Mouse (Mus musculus) G1E (cell line): ENCODE results near the gene Wdr90. TPM values are rescaled to one million over a fixed set of nuclear protein-coding genes. Genes with fewer than 3 reads are reported as not detected.

ENCODE experiments used
- ATAC-seq: 2 replicates; pipeline ENCODE4 v1.8.0; 2016; ENCODE audit warnings: mild to moderate bottlenecking; ENCODE audit not compliant: insufficient number of reproducible peaks, poor library complexity, low FRiP score, severe bottlenecking; ENCODE audit errors: extremely low read depth
- DNase-seq: peaks from one replicate; pipeline ENCODE4 v3.0.0; 2012; ENCODE audit warnings: low spot score
- H3K27me3 ChIP-seq: 2 replicates; pipeline ENCODE4 v1.6.1; 2012; ENCODE audit warnings: mild to moderate bottlenecking, low read length, inconsistent platforms; ENCODE audit not compliant: insufficient read depth
- H3K36me3 ChIP-seq: replicated peaks from 2 replicates; pipeline ENCODE3; 2012; ENCODE audit warnings: mild to moderate bottlenecking, inconsistent platforms
- H3K4me1 ChIP-seq: 2 replicates; pipeline ENCODE4 v1.6.1; 2012; ENCODE audit warnings: low read depth, low read length, inconsistent platforms, mixed read lengths; ENCODE audit not compliant: insufficient read depth
- H3K4me3 ChIP-seq: 2 replicates; pipeline ENCODE4 v1.5.1; 2012; ENCODE audit warnings: low read depth, mild to moderate bottlenecking, inconsistent platforms, low read length, moderate library complexity, mixed read lengths
- H3K9me3 ChIP-seq: replicated peaks from 2 replicates; pipeline ENCODE4 v1.6.1; 2012; ENCODE audit warnings: inconsistent platforms
- CTCF ChIP-seq: IDR thresholded peaks from 2 replicates; pipeline ENCODE4 v1.5.1; 2012; ENCODE audit warnings: low read depth, low read length, inconsistent platforms, mixed read lengths
- GATA1 ChIP-seq: IDR thresholded peaks from 2 replicates; pipeline ENCODE4 v1.6.1; 2012; ENCODE audit warnings: borderline replicate concordance, low read length, inconsistent platforms, mixed read lengths
- GATA2 ChIP-seq: IDR thresholded peaks from 2 replicates; pipeline ENCODE4 v1.6.1; 2012; ENCODE audit warnings: low read depth, low read length, inconsistent platforms, borderline replicate concordance
- POLR2AphosphoS5 ChIP-seq: IDR thresholded peaks from 2 replicates; pipeline ENCODE4 v1.6.1; 2012; ENCODE audit warnings: low read depth, low read length, inconsistent platforms; ENCODE audit not compliant: insufficient replicate concordance
- TAL1 ChIP-seq: conservative IDR thresholded peaks from 2 replicates; pipeline ENCODE4 v1.6.1; 2012; ENCODE audit warnings: low read depth, low read length, inconsistent platforms, mixed read lengths
- polyA plus RNA-seq: library from polyadenylated mRNA; stranded (reverse); fragments of >175 nt; gene quantifications from 2 replicates; pipeline ENCODE4 v1.2.3, GENCODE M21; 2012
- total RNA-seq, 2 experiments: library from RNA; stranded (forward) in 1 of 2; stranded (reverse) in 1 of 2; fragments of 200-1000 nt in 1 of 2; fragments of >200 nt in 1 of 2; fragmentation: Nextera tagmentation in 1 of 2; gene quantifications; 2 replicates each; pipeline ENCODE4 v1.2.3; 2014 to 2017

Gene Wdr90
- total and polyA plus RNA-seq, 3 experiments, result 11.8 to 42.2 (median 17.0) TPM

DNA sequence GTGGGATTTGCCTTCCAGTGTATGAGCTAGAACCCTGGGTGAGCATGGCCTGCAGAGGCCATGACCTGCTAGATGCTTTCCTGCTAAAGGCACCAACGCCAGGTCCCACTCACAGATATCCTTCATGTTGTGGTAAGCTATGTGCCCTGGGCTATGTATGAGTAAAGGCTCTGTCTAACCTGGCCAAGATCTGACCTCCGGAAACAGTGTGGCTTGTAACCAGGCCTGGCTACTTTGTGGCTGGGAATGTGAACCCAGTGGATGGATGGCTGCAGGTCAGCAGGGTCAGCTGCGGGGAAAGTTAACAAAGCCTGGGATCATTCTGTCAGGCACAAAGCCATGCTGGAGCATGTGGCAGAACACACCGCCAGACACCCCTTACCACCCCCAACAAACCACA, 20.4 kb upstream of the Wdr90 start:
- Histone ChIP-seq H3K36me3 (peaks cover 98% of the 10 kb centered on the region), H3K4me1 (peaks cover 11% of the 10 kb centered on the region), H3K9me3 (no peaks in the 10 kb centered on the region), H3K4me3 (no peak overlapping the region), H3K27me3 (no peaks in the 10 kb centered on the region)
- no peak for ATAC-seq
- no peak for DNase-seq
- TF ChIP-seq GATA1, result no peak
- no peak for TF ChIP-seq TAL1
- no peak for TF ChIP-seq POLR2AphosphoS5
- TF ChIP-seq CTCF, result no peak
- TF ChIP-seq GATA2, result no peak

DNA sequence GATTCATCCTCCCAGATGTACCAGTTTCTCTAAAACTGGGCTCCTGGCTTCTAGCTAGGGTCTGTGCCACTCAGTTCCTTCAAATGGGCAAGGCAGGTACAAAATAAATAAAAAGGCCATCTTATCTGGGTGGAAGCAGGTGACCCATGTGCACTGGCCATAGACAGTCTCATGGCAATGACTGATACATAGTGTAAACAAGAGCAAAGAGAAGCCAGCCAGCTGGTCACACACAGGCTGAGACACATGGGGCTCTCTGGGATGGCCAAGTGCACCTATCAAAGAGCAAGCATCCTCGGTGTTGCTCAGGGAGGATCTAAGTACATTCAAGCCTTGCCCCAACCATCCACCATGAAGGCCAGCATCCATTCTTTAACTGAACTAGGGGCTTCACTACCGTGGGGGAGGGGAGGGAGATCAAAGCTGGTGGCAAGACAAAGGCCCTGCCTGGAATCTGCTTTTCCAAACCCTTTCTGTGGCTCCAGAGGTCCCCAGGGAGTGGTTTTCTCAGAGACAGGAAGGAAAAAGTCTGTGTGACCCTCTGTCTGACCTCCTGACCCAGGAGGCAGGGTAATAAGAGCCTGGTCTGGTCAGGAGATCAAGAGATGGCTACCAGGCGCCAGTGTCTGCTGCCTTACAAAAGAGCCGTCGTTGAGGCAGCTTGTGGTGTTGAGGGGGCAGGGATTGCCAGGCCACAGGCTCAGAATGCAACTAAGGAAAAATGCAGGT, 19.8 kb upstream of the Wdr90 start:
- Histone ChIP-seq H3K4me1 (peaks cover 16% of the 10 kb centered on the region), H3K9me3 (no peaks in the 10 kb centered on the region), H3K36me3 (peaks cover 96% of the 10 kb centered on the region), H3K4me3 (no peak overlapping the region), H3K27me3 (no peaks in the 10 kb centered on the region)
- ATAC-seq (no peak), DNase-seq (no peak)
- TF ChIP-seq GATA2, result no peak
- TF ChIP-seq TAL1, result no peak
- TF ChIP-seq GATA1, result no peak
- no peak for TF ChIP-seq POLR2AphosphoS5
- no peak for TF ChIP-seq CTCF

DNA sequence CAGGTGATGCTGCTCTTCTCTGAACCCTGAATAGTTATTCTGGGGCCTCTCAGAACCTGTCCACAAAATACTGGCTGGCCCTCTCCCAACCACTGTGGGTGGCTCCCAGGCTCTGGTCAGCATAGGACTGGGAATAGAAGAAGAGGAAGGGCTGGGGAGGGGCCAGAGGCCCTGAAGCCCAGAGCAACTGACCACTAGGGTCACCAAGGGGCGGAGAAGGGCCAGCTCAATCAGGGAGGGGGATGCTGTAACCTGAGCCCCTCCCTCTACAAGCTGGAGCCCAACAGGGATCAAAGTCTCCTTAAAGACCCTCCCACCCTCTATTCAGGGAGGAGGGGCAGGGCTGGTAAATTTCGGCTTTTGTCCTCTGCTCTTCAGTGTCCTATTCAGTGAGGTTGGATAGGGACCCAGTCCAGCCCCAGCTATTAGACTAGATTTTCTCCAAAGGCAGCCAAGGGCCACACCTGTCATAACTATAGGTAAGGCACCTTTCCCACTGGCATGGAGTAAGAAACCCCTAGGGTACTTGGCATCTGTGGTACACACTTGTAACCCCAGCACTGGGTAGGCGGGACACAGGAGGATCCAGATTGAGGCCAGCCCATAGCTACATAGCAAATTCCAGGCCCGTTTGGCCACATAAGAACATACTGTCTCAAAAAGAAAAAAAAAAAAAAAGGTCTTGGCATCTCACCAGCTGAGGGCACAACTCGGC, 19.1 kb upstream of the Wdr90 start, which contains the start of gene Wfikkn1:
Gene Wfikkn1 (minus strand): TSS at position 663 of the 715 bp plus-strand sequence.
- TF ChIP-seq CTCF (no peak), GATA2 (no peak), TAL1 (no peak), GATA1 (no peak), POLR2AphosphoS5 (no peak)
- peaks cover 19% of the 10 kb centered on the region for H3K4me1 ChIP-seq

DNA sequence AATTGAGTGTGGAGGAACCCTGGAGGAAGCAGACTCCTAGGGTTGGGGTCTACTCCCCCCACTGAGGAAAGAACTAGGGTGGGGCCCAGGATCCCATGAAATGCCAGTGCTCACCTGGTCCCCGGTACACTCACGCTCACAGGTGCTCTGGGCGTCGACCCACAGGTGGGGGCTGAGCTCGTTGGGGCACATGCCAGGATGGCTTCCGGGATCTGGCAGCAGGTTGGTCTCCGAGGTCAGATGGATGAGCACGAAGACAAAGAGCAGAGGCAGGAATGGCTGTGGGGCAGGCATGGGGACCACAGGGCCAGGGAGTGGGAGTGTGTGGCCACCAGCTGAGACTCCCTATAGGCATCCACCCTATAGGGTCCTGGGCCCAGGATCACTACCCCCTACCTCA, 18.4 kb upstream of the Wdr90 start:
- peaks cover 83% of the 10 kb centered on the region for H3K36me3 ChIP-seq
- no peak for DNase-seq
- TF ChIP-seq TAL1 (no peak), CTCF (no peak), GATA1 (no peak), POLR2AphosphoS5 (no peak), GATA2 (no peak)

More for the DNA sequence above, 19.1 kb upstream of the Wdr90 start, which contains the start of gene Wfikkn1:
- no peak within 1 kb of the TSS for H3K4me3 ChIP-seq
- no peaks in the 10 kb centered on the region for H3K27me3 ChIP-seq
- peaks cover 89% of the 10 kb centered on the region for H3K36me3 ChIP-seq
- H3K9me3 ChIP-seq, result no peaks in the 10 kb centered on the region
- ATAC-seq (no peak), DNase-seq (no peak)

DNA sequence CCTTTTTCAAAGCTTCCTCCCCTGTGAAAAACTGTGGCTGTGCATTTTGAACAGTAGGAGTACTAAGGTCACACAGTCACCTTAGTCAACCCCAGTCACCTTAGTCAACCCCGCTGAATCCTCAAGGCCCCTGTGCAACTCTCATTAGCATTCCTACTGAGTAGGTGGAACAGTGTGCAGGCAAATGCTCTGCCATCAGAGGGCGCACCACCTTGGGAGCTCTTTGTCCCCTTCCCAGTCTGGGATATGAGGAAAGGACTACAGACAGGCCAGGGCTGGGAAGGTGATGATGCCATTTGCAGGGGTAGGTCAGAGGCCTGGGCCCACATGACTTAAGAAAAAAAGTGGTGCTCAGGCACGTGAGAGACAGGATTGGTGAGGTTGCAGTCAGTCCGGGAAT, 18.0 kb upstream of the Wdr90 start:
- Histone ChIP-seq H3K4me3 (no peak overlapping the region), H3K9me3 (no peaks in the 10 kb centered on the region), H3K36me3 (peaks cover 78% of the 10 kb centered on the region), H3K27me3 (no peaks in the 10 kb centered on the region), H3K4me1 (peaks cover 27% of the 10 kb centered on the region)
- TF ChIP-seq TAL1 (no peak), CTCF (peak; percentile 21; the same call in 1 of the 2 replicates)
- DNase-seq, result no peak
- no peak for ATAC-seq

More for the DNA sequence above, 18.4 kb upstream of the Wdr90 start:
- Histone ChIP-seq H3K9me3 (no peaks in the 10 kb centered on the region), H3K4me1 (peaks cover 22% of the 10 kb centered on the region), H3K4me3 (no peak overlapping the region), H3K27me3 (no peaks in the 10 kb centered on the region)
- ATAC-seq, result no peak

DNA sequence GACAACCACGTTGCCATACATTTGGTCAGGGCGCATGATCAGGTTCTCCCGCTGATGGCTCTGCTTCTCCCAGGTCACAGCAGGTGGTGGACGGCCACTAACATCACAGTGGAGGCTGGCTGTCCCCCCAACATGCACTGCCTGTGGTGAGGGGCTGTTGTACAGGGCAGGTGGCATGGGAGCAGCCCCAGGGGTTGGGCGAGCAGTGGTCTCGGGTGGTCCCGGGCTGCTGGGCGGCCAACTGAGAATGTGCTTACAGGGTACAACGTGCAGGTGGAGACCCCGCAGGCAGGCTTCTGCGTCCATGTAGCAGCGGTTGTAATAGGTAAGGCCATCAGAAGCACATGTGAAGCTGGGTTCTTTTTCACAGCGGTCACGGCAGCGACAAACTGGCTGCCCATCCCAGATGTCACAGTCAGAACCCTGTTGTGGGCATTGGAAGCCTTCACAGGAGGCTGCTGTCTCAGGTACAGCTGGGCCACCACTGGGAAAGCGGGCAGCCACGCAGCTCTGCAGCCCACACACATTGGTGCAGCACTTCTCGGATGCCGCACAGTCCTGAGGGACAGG, 17.4 kb upstream of the Wdr90 start:
- H3K9me3 ChIP-seq, result no peaks in the 10 kb centered on the region
- no peak for DNase-seq
- H3K4me1 ChIP-seq, result peaks cover 32% of the 10 kb centered on the region
- H3K4me3 ChIP-seq, result 0 out of 2 replicates have a peak overlapping the region, but pooled peaks have one; percentile 16
- H3K36me3 ChIP-seq, result peaks cover 72% of the 10 kb centered on the region
- no peak for ATAC-seq
- TF ChIP-seq GATA2, result no peak
- no peak for TF ChIP-seq TAL1
- TF ChIP-seq CTCF, result no peak
- no peak for TF ChIP-seq GATA1
- TF ChIP-seq POLR2AphosphoS5, result no peak
- no peaks in the 10 kb centered on the region for H3K27me3 ChIP-seq
